Mouse (Mus musculus) kidney, postnatal 0 days (tissue): ENCODE measurements at regions not wholly inside any gene's neighbourhood (a gene's known extent, or its start where the extent isn't known, plus 50 kb on each side); places are given as distances from the start of the nearest gene placed in this dataset.

ENCODE experiments used
- ATAC-seq: fragments of 200-750 bp; cut with Nextera tagmentation; replicated peaks from 2 replicates; pipeline ENCODE4 v1.8.0; 2017; ENCODE audit warnings: low read depth, moderate number of reproducible peaks, moderate TSS enrichment, moderate library complexity; ENCODE audit not compliant: low FRiP score
- DNase-seq: peaks from one replicate; pipeline ENCODE4 v3.0.0-alpha.2; 2016; ENCODE audit warnings: low spot score
- H3K27ac ChIP-seq: fragments of 300-500 bp; sonication (generic); 2 replicates; pipeline ENCODE4 v1.5.1; 2014; ENCODE audit warnings: mild to moderate bottlenecking
- H3K27me3 ChIP-seq: fragments of 300-500 bp; sonication (generic); 2 replicates; pipeline ENCODE4 v1.6.1; 2014; ENCODE audit warnings: low read length, mixed read lengths; ENCODE audit not compliant: insufficient read depth
- H3K36me3 ChIP-seq: fragments of 300-500 bp; sonication (generic); 2 replicates; pipeline ENCODE4 v1.6.1; 2014; ENCODE audit warnings: low read length, mixed read lengths; ENCODE audit not compliant: insufficient read depth
- H3K4me1 ChIP-seq: fragments of 300-500 bp; sonication (generic); replicated peaks from 2 replicates; pipeline ENCODE4 v1.6.1; 2014; ENCODE audit warnings: antibody characterized with exemption, low read length, mixed read lengths; ENCODE audit not compliant: insufficient read depth
- H3K4me2 ChIP-seq: fragments of 300-500 bp; sonication (generic); 2 replicates; pipeline ENCODE4 v1.6.1; 2014; ENCODE audit warnings: mild to moderate bottlenecking, low read length, moderate library complexity, mixed read lengths
- H3K4me3 ChIP-seq: fragments of 300-500 bp; sonication (generic); replicated peaks from 2 replicates; pipeline ENCODE4 v1.5.1; 2014; ENCODE audit warnings: low read depth, low read length
- H3K9ac ChIP-seq: fragments of 300-500 bp; sonication (generic); 2 replicates; pipeline ENCODE4 v1.6.1; 2014; ENCODE audit warnings: low read depth, low read length
- H3K9me3 ChIP-seq: fragments of 300-500 bp; sonication (generic); replicated peaks from 2 replicates; pipeline ENCODE4 v1.6.1; 2016; ENCODE audit warnings: low read length, inconsistent platforms, mixed read lengths
- CTCF ChIP-seq: IDR thresholded peaks from 2 replicates; pipeline ENCODE4 v1.5.1; 2016; ENCODE audit warnings: antibody characterized with exemption, low read depth, mild to moderate bottlenecking, moderate library complexity
- WGBS: fragments of 180-500 bp; shearing (Covaris S2); extraction: QIAGEN DNeasy Blood & Tissue Kit; methylation state at CpG from one replicate; pipeline ENCODE4 v1.1.7; 2014; 5-methylcytosine and 5-hydroxymethylcytosine counted together

GRCm38 (mm10) chr17:89250811-89251210 is 50.3 kb upstream of the Fshr start:
- H3K36me3 ChIP-seq = no peaks in the 10 kb centered on the region
- no peak overlapping the region for H3K4me3 ChIP-seq
- no peaks in the 10 kb centered on the region for H3K9me3 ChIP-seq
- no peak for TF ChIP-seq CTCF
- H3K27ac ChIP-seq = no peak overlapping the region
- H3K9ac ChIP-seq = no peak overlapping the region
- no peak for ATAC-seq
- no peak overlapping the region for H3K4me2 ChIP-seq
- no peaks in the 10 kb centered on the region for H3K27me3 ChIP-seq
- no peaks in the 10 kb centered on the region for H3K4me1 ChIP-seq
- WGBS = 70% methylated on average over 5 of the region's 5 CpGs
- no peak for DNase-seq
